Mouse (Mus musculus): ENCODE data around the gene Phb2.

Phb2 gene

GRCm38 (mm10) chr6:124719354-124719978 is 7.3 kb downstream of the Phb2 start:
- in situ Hi-C loops (cut with MboI; ENCODE audit: unreplicated experiment in 2 of 2) = loop anchor here in 1 of 2 experiments (10.0 kb wide), 1 partner anchor 315 kb away; the partner anchor contains the start of gene Ing4

- in situ Hi-C loops (cut with MboI; ENCODE audit: unreplicated experiment in 2 of 2) = no loop called here
Observed at GRCm38 (mm10) chr6:124720904-124721303, 8.8 kb downstream of the Phb2 start.

- in situ Hi-C loops (cut with MboI; ENCODE audit: unreplicated experiment in 2 of 2) = no loop called here
Observed at GRCm38 (mm10) chr6:124722876-124723473, 10.8 kb downstream of the Phb2 start.

- in situ Hi-C loops (cut with MboI; ENCODE audit: unreplicated experiment in 2 of 2) = no loop called here
Observed at GRCm38 (mm10) chr6:124723541-124723940, 11.4 kb downstream of the Phb2 start.

- in situ Hi-C loops (cut with MboI; ENCODE audit: unreplicated experiment in 2 of 2) = no loop called here
Observed at GRCm38 (mm10) chr6:124724472-124724871, 12.3 kb downstream of the Phb2 start.

GRCm38 (mm10) chr6:124728621-124729020 is 16.5 kb downstream of the Phb2 start:
- in situ Hi-C loops (cut with MboI; ENCODE audit: unreplicated experiment in 2 of 2) = no loop called here

GRCm38 (mm10) chr6:124729850-124730705 is 17.9 kb downstream of the Phb2 start:
- in situ Hi-C loops (cut with MboI; ENCODE audit: unreplicated experiment in 2 of 2) = no loop called here

- in situ Hi-C loops (cut with MboI; ENCODE audit: unreplicated experiment in 2 of 2) = no loop called here
Observed at GRCm38 (mm10) chr6:124731038-124731437, 18.9 kb downstream of the Phb2 start.

GRCm38 (mm10) chr6:124732476-124733370 is 20.6 kb downstream of the Phb2 start:
- in situ Hi-C loops (cut with MboI; ENCODE audit: unreplicated experiment in 2 of 2) = no loop called here

- in situ Hi-C loops (cut with MboI; ENCODE audit: unreplicated experiment in 2 of 2) = no loop called here
Observed at GRCm38 (mm10) chr6:124734417-124734816, 22.3 kb downstream of the Phb2 start.

- in situ Hi-C loops (cut with MboI; ENCODE audit: unreplicated experiment in 2 of 2) = no loop called here
Observed at GRCm38 (mm10) chr6:124737040-124737439, 24.9 kb downstream of the Phb2 start.

GRCm38 (mm10) chr6:124738511-124739023 is 26.4 kb downstream of the Phb2 start, which contains the start of gene Ptpn6:
Ptpn6 (minus strand) TSS chr6:124738714.
- in situ Hi-C loops (cut with MboI; ENCODE audit: unreplicated experiment in 2 of 2) = no loop called here

- in situ Hi-C loops (cut with MboI; ENCODE audit: unreplicated experiment in 2 of 2) = no loop called here
Observed at GRCm38 (mm10) chr6:124739231-124739796, 27.2 kb downstream of the Phb2 start.

- in situ Hi-C loops (cut with MboI; ENCODE audit: unreplicated experiment in 2 of 2) = loop anchor here in 1 of 2 experiments (10.0 kb wide), 1 partner anchor 334 kb away; no protein-coding TSS in a partner anchor
Observed at GRCm38 (mm10) chr6:124740211-124740887, 28.2 kb downstream of the Phb2 start.

- in situ Hi-C loops (cut with MboI; ENCODE audit: unreplicated experiment in 2 of 2) = loop anchor here in 1 of 2 experiments (10.0 kb wide), 1 partner anchor 334 kb away; no protein-coding TSS in a partner anchor
Observed at GRCm38 (mm10) chr6:124740888-124741761, 29.0 kb downstream of the Phb2 start, which contains the start of gene Grcc10. Grcc10 (minus strand) TSS chr6:124741374.

GRCm38 (mm10) chr6:124741842-124742241 is 29.7 kb downstream of the Phb2 start:
- in situ Hi-C loops (cut with MboI; ENCODE audit: unreplicated experiment in 2 of 2) = loop anchor here in 1 of 2 experiments (10.0 kb wide), 1 partner anchor 333 kb away; no protein-coding TSS in a partner anchor

- in situ Hi-C loops (cut with MboI; ENCODE audit: unreplicated experiment in 2 of 2) = loop anchor here in 1 of 2 experiments (10.0 kb wide), 1 partner anchor 332 kb away; no protein-coding TSS in a partner anchor
Observed at GRCm38 (mm10) chr6:124742839-124743514, 30.8 kb downstream of the Phb2 start.

Measured in v-Abl transformed pro-B cells (cell line).